In the genomic region with DNA sequence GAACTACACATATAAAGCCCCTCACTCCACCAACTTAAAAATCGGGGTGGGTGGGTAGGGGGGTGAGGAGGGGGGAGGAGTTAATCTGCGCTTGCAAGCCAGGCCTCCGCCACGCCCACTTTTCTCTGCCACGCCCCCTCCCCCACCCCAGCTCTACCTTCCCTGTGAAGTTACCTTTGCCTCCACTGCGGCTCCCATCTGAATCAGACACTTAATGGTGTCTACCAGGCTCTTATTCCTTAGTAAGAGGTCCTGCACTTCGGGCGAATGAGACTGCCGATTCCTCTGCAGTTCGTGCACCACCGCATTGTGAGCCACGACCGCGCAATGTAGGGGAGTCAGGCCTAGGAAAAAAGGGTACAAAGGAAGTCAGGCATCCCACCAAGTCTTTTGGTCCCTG, we compare ENCODE assay signal across 23 mouse cellular contexts. TPM values are rescaled to one million over a fixed set of nuclear protein-coding genes. Genes with fewer than 3 reads are reported as not detected.
A peak's percentile ranks its signal among the peaks of the same experiment; 100 is the strongest.
DNase-seq lines count a peak whose midpoint lies in the region; ATAC-seq and TF ChIP-seq lines count a peak whose summit lies in the region.
"Had no signal": no experiment of that assay in that cellular context is flagged by ENCODE, and none has a peak within 500 bp of the region (broad histone marks: within the 10 kb centered on the region; RNA-seq: fewer than 3 reads in every experiment).

No protein-coding gene starts in this region.

- H3K4me1 ChIP-seq in lung, postnatal 0 days (ENCODE audit: insufficient read depth, low read depth, low read length), result 0 out of 2 replicates have a peak, but pooled peaks cover 4% of the 10 kb centered on the region
- H3K4me1 ChIP-seq in lung, adult 2 months (ENCODE audit: control insufficient read depth, insufficient read depth, low read length), result peaks cover 8% of the 10 kb centered on the region
- H3K4me1 ChIP-seq in intestine, embryonic 15.5 days (replicated peaks), result 0 out of 2 replicates have a peak, but pooled peaks cover 3% of the 10 kb centered on the region
- peaks cover 7% of the 10 kb centered on the region; the same call in 1 of the 2 replicates for H3K4me1 ChIP-seq in stomach, embryonic 16.5 days (ENCODE audit: control insufficient read depth, insufficient read depth, low read length)

- no peak for TF ChIP-seq CTCF in lung, postnatal 0 days (IDR thresholded peaks at IDR 0.05)
- no peak for TF ChIP-seq CTCF in lung, adult 2 months (IDR thresholded peaks at IDR 0.05; ENCODE audit: insufficient read depth, low read length)

- H3K9ac ChIP-seq in lung, postnatal 0 days (replicated peaks; ENCODE audit: low read depth), result no peak overlapping the region
- no peak overlapping the region for H3K9ac ChIP-seq in intestine, embryonic 15.5 days
- no peak overlapping the region for H3K9ac ChIP-seq in stomach, embryonic 16.5 days (ENCODE audit: low read length)
- H3K9ac ChIP-seq: embryonic facial prominence, embryonic 13.5 days; kidney, embryonic 15.5 days; liver, embryonic 13.5 days had no signal

- peaks cover 53% of the 10 kb centered on the region for H3K36me3 ChIP-seq in lung, postnatal 0 days (ENCODE audit: insufficient read depth, low read length)
- H3K36me3 ChIP-seq in intestine, embryonic 15.5 days, result peaks cover 31% of the 10 kb centered on the region
- peaks cover 49% of the 10 kb centered on the region for H3K36me3 ChIP-seq in stomach, embryonic 16.5 days (ENCODE audit: control insufficient read depth, insufficient read depth, low read length)

- whole genome bisulfite sequencing in lung, postnatal 0 days, result 71% methylated on average over 14 of the region's 14 CpGs
- WGBS in lung, adult 2 months, result 81% methylated on average over 14 of the region's 14 CpGs
- WGBS in intestine, embryonic 15.5 days, result 83% methylated on average over 14 of the region's 14 CpGs
- WGBS in stomach, embryonic 16.5 days, result 82% methylated on average over 14 of the region's 14 CpGs

- no peak overlapping the region for H3K4me3 ChIP-seq in lung, postnatal 0 days (ENCODE audit: low read depth, low read length)
- no peak overlapping the region for H3K4me3 ChIP-seq in lung, adult 2 months (replicated peaks; ENCODE audit: extremely low read depth, low read depth, low read length)
- H3K4me3 ChIP-seq in intestine, embryonic 15.5 days (replicated peaks), result no peak overlapping the region
- H3K4me3 ChIP-seq in stomach, embryonic 16.5 days (replicated peaks; ENCODE audit: low read length), result no peak overlapping the region
- H3K4me3 ChIP-seq: embryonic facial prominence, embryonic 13.5 days; hindbrain, embryonic 10.5 days; kidney, embryonic 15.5 days; limb, embryonic 10.5 days; liver, embryonic 13.5 days had no signal

- peak; percentile 58 for DNase-seq in CD4-positive, CD25-positive, alpha-beta regulatory T cell, adult 2 months (ENCODE audit: low read depth, low spot score)
- DNase-seq in lung, postnatal 0 days (ENCODE audit: low spot score), result peak; percentile 5
- no peak for DNase-seq in lung, adult 2 months
- DNase-seq in layer of hippocampus, adult 11-12 months (ENCODE audit: low spot score), result no peak
- no peak for DNase-seq in adrenal gland, adult 18-20 months (ENCODE audit: low spot score in 2 of 2)
- DNase-seq: adrenal gland, postnatal 25 days; cerebellum, adult 11-12 months; cerebellum, postnatal 14 days; gastrocnemius, postnatal 36 days; liver, embryonic 13.5 days; lung, postnatal 10 days; right cerebral cortex, postnatal 4 days; thymus, adult 2 months had no signal

- no peaks in the 10 kb centered on the region for H3K27me3 ChIP-seq in lung, postnatal 0 days (replicated peaks; ENCODE audit: insufficient read depth, low read length)
- no peaks in the 10 kb centered on the region for H3K27me3 ChIP-seq in intestine, embryonic 15.5 days (replicated peaks)
- no peaks in the 10 kb centered on the region for H3K27me3 ChIP-seq in stomach, embryonic 16.5 days (ENCODE audit: control insufficient read depth, insufficient read depth, low read length)
- H3K27me3 ChIP-seq: embryonic facial prominence, embryonic 13.5 days; kidney, embryonic 15.5 days had no signal

- H3K27ac ChIP-seq in lung, postnatal 0 days (ENCODE audit: low read length), result no peak overlapping the region
- H3K27ac ChIP-seq in intestine, embryonic 15.5 days, result peak overlapping the region; percentile 42
- peak overlapping the region; percentile 80 for H3K27ac ChIP-seq in stomach, embryonic 16.5 days (ENCODE audit: low read length)
- H3K27ac ChIP-seq: embryonic facial prominence, embryonic 13.5 days; hindbrain, embryonic 10.5 days; hindbrain, postnatal 0 days; limb, embryonic 10.5 days; liver, embryonic 13.5 days had no signal

- TF ChIP-seq POLR2A in lung, adult 2 months (IDR thresholded peaks at IDR 0.05; ENCODE audit: borderline replicate concordance, extremely low read depth, low read depth, low read length), result no peak

- TF ChIP-seq EP300 in lung, postnatal 0 days (IDR thresholded peaks at IDR 0.05), result no peak

- no peak for ATAC-seq in CD4-positive, CD25-positive, alpha-beta regulatory T cell, adult 4 months
- ATAC-seq in lung, postnatal 0 days, result no peak
- ATAC-seq in intestine, embryonic 15.5 days, result no peak
- no peak for ATAC-seq in stomach, embryonic 16.5 days (ENCODE audit: insufficient read depth, low FRiP score)
- ATAC-seq: forebrain, embryonic 14.5 days; hindbrain, postnatal 0 days; midbrain, embryonic 16.5 days had no signal

- no peaks in the 10 kb centered on the region for H3K9me3 ChIP-seq in lung, postnatal 0 days (ENCODE audit: low read length)
- H3K9me3 ChIP-seq in intestine, embryonic 15.5 days, result no peaks in the 10 kb centered on the region
- no peaks in the 10 kb centered on the region for H3K9me3 ChIP-seq in stomach, embryonic 16.5 days (replicated peaks; ENCODE audit: control insufficient read depth, low read length)
- H3K9me3 ChIP-seq: embryonic facial prominence, embryonic 13.5 days; hindbrain, embryonic 10.5 days; kidney, embryonic 15.5 days; limb, embryonic 10.5 days; liver, embryonic 13.5 days had no signal

- no peak overlapping the region for H3K4me2 ChIP-seq in lung, postnatal 0 days (replicated peaks; ENCODE audit: low read depth, low read length)
- 0 out of 2 replicates have a peak overlapping the region, but pooled peaks have one; percentile 19 for H3K4me2 ChIP-seq in intestine, embryonic 15.5 days (replicated peaks)
- H3K4me2 ChIP-seq in stomach, embryonic 16.5 days (ENCODE audit: low read depth, low read length), result peak overlapping the region; percentile 12; the same call in 1 of the 2 replicates
- H3K4me2 ChIP-seq: embryonic facial prominence, embryonic 13.5 days; kidney, embryonic 15.5 days; liver, embryonic 13.5 days had no signal

RNA-seq across cellular contexts. Expression of a gene that starts 23.2 kb away (rescaled TPM):
- 10 to 100 TPM; 33.2 to 39.6 TPM for polyA plus RNA-seq in CD4-positive, CD25-positive, alpha-beta regulatory T cell, adult 4 months (2017; shearing (Covaris generic))
- polyA plus RNA-seq in lung, postnatal 0 days (2015; fragmentation: Nextera tagmentation; extraction: Ambion mirVana), result 16.0 and 21.5 TPM in 2 replicates
- 13.4 and 15.3 TPM in 2 replicates for polyA plus RNA-seq in lung, adult 2 months (2012; rRNA removed)
- 8.7 and 8.8 TPM in 2 replicates for polyA plus RNA-seq in intestine, embryonic 15.5 days (2015; fragmentation: Nextera tagmentation; extraction: Ambion mirVana)
- 10.0 and 10.6 TPM in 2 replicates for polyA plus RNA-seq in stomach, embryonic 16.5 days (2015; fragmentation: Nextera tagmentation; extraction: Ambion mirVana)
- total RNA-seq in adrenal gland, adult 18-20 months (2021), result 1 to 10 TPM; 4.2 to 6.2 TPM

Comparison
In these comparisons a context has a peak if more than half of its experiments do, and no peak if none do; other contexts are left out.
1. DNase-seq: peak in CD4-positive, CD25-positive, alpha-beta regulatory T cell, adult 2 months (single experiment) and lung, postnatal 0 days (single experiment); none in lung, adult 2 months (single experiment), layer of hippocampus, adult 11-12 months (single experiment) and adrenal gland, adult 18-20 months (0 of 2).